Mouse (Mus musculus) mouse trophoblast stem cell (cell line): ENCODE data around the gene Epop.

ENCODE experiments used
- in situ Hi-C, 2 experiments: fragments of 300-500 bp; cut with MseI, MboI; formaldehyde crosslinking; loops; 2 replicates in 1 of 2; 3 replicates in 1 of 2; pipeline ENCODE4 v1.15.1; 2025

Epop gene

DNA sequence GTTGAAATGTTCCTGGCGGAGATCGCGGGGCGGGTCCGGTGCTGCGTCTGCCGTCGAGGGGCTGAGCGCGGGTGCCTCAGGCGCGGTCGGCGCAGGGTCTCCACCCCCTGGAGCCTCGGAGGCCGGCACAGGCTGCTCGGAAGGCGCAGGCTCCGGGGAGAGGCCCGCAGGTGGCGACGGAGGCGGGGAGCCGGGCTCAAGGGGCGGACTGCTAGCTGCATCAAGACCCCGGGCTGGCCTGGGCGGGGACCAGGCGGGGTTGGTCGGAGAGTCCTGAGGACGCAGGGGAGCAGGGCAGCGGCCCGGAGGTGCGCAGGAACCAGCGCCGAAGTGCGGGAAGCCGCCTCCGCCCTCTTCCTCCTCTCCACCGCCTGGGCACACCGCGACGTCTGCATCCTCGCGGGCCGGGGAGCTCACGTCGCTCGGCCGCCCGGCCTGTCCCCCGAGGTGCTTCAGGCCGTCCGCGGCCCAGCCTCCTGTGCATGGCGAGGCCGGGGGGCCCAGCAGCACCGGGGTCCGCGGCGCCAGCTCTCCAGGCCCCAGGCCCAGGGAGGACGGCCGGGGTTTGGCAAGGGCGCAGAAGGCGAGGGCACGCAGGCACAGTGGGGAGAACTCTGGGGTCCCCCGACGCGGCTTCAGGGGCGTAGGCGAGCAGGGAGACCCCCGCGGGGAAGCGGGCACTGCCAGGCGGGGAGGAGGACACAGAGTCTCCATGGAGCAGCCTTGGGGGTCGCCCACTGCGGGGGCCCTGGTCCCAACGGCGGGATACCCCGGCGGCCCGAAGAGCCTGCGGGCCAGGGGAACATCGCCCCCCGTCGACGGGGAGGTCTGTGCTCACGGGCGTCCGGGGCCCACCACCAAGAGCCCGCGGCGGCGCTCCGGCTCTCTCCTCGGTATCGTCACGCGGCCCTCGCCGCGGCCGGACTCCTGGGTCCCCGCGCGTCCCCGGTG lies 659 bp downstream of the Epop start:
- in situ Hi-C loops = no loop called here

DNA sequence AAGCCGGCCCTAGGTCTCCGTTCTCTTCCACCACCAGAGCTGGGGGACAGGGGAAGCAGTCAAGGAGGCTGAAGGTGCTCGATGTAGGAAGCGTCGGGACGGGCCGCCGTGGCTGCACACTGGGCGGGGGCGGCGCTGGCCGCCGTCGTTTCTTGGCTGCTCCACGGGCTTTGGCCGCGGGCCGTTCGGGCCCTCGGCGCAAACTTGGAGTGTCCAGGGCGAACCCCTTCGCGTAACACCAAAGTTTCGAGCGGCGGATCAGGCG lies 1.3 kb downstream of the Epop start:
- in situ Hi-C loops = no loop called here

DNA sequence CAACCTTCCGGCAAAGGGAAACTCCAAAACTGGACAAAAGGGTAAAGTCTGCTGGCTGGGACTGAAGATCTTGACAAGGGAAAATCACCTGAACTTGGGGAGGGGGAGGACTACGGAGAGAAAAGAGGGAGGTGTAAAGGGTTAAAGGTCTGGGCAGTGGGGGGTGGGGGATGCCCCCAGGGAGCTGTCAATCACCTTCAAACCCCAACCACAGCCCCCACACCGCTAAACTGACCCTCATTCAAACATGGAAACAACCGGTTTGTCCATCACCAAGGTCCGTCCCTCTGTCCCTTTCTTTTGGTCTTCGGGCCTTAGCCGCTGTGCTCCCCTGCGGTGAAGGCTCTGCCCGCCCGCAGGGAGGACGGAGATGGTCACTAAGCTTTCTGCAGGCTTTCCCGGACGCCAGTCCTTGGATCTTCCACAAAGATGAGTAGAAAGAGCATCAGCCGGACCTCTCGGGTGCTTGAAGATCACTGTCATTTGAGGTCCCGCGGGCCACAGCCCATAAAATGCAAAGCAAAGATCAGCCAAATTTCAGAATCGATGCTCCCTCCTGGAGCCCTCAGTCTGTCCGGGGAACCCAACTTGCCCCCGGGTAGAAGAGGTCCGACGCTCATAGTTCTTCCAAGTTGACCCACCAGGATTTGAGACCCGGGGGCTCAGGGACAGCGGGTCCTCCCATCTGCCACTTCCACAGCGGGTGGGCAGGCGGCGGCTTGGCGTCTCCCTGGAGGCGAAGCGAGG lies 1.8 kb downstream of the Epop start:
- in situ Hi-C loops = no loop called here

DNA sequence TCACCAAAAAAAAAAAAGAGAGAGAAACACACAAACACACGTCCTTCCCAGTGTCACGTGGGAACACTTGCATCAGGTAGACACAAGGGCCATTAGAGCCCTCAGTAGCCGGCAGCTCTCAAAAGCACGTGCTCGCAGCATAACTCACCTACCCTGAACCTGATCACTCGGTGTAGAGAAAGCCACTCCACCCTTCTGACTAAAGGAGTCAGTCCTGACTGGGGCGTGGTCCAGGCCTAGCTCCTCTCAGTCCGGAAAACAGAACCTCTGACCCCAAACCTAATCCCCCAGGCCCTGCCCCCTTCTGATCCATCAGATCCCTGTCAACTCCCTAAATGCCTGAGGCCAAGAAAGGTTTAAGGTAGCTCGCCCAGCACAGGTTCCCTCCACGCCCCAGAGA lies 2.7 kb downstream of the Epop start:
- in situ Hi-C loops = no loop called here

DNA sequence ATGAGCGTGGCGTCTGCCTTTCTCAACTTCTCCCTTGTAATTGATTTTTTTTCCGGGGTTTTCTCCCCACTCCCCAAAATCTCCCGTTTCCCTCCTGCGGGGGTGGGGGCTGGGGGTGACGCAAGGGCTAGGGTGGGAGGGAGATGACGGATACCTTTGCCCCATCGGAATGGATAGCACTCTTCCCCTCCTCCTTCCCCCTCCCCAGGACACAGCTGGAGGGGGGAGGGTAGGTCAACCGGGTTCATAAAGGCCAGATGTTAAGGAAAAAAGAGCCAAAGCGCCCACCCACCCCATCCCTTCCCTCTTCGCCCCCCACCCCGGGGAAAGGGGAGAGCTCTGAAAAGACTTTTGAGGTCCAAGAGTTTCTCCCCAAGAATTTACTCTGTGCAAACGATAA lies 3.1 kb downstream of the Epop start:
- in situ Hi-C loops = no loop called here

DNA sequence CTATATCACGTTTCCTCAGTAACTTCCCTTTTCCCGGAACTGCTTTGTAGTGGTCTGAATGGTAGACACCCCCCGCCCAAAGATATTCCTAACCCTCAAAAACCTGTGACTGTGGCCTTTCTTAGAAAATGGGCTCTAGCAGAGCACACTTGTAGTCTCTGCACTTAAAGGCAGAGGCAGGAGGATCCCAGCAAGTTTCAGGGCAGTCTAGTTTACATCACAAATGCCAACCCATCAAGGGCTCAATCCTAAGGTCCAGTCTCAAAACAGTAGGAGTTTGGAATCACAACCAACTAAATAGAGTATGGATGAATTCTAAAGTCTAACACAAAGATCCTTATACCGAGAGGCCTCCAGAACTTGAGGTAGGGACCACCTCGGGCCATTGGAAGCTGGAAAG lies 4.0 kb downstream of the Epop start:
- in situ Hi-C loops = no loop called here

DNA sequence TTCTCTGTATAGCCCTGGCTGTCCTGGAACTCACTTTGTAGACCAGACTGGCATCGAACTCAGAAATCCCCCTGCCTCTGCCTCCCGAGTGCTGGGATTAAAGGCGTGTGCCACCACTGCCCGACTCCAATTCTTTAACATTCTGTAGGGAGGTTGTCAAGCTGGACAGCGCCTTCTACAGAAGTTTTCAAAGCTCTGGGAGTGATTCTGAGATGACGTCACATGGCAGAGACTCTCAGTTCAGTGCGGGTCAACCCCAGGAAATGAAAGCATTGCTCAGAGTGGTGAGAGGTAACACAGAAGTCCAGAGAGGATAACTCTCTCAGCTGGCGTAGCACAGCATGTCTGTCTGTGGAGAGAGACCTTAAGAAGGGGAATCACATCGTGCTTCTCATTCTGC lies 6.3 kb downstream of the Epop start:
- in situ Hi-C loops = no loop called here

DNA sequence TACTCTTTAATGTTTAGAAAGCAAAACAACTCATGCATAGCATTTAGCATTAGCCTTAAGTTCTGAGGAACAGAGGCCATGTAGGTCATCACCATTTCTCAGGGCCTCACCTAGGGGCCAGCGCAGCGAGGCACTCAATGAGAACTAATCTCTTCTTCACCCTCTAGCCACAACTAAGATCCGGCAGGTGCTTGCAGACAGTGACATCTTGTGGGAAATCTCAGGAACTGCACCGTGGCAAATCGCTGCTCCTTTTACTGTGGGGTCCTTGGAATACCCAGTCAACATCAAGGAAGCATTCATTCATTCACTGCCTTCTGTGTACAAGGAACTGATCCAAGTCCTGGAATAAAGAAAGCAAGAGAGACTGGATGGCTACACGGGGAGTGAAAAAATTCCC lies 7.1 kb downstream of the Epop start:
- in situ Hi-C loops = no loop called here

DNA sequence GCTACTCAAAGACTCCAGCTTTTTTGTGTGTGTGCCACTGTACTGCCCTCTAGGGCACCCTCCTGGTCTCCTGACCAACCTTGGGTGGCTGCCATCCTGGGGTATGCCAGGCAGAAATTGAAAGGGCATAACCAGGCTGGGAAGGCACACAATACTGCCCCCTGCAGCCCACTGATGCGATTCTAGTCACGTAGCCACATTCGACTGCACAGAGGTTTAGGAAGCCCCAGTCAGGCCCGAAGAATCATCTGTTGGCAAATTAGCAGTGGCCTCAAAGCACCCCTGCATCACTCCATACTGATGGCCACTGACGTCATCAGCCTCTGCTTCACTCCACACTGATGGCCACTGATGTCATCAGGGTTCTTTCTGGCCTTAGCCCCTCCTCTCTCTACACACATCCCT lies 10.1 kb downstream of the Epop start:
- in situ Hi-C loops = no loop called here

DNA sequence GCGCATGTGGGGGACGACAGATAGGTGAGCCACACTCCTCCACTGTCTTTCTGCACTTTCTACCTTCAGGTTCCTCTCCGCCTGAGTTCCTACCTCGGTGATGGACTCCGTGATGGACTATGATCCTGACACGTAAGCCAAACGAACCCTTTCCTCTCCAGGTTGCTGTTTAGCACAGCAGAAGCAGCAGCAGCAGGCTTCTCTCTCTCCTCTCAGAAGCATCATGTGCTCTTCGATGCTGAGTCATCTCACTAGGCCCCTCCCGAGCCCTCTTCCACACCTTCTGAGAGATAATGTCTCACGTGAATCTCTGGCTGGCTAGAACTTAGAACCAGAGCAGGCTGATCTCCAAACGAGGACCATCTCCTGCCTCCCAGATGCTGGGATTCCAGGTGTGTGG lies 11.1 kb downstream of the Epop start:
- in situ Hi-C loops = no loop called here

DNA sequence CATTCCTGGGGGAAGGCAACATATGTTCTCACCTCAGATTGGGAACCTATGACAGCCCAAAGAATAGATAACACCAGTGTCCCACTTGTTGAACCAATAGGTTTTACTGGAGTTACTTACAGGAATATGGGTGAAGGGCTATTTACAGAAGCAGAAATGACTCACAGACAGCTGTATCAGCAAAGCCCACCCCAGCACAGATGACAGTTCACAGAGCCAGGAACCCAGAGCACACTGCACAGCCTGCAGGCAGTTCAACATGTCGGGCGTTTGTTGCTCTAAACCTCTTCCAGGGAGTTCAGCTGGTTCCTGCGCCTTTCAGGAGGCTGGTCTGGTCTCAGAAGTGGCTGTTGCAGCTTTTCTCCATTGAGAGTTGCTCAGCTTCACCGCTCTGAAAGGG lies 14.2 kb downstream of the Epop start:
- in situ Hi-C loops = no loop called here

DNA sequence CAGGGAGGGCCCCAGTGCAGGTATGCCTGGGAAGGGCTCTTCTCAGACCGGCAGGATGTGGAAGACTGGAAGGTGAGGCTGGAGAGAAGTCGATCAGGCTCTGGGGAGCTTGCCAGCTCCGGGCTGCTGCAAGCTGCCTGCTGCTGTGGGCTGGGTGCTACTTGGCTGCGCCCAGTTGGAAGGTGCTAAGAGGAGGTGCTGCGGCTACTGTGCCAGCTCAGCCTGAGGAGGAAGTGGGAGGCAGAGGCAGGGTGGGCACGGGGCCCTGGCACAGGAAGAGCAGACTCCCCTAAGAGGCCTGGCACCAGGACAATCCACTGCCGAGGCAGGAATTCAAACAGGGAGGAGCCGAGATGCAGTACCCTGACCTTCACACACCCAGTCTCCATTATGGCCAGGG lies 18.4 kb downstream of the Epop start:
- in situ Hi-C loops = no loop called here

DNA sequence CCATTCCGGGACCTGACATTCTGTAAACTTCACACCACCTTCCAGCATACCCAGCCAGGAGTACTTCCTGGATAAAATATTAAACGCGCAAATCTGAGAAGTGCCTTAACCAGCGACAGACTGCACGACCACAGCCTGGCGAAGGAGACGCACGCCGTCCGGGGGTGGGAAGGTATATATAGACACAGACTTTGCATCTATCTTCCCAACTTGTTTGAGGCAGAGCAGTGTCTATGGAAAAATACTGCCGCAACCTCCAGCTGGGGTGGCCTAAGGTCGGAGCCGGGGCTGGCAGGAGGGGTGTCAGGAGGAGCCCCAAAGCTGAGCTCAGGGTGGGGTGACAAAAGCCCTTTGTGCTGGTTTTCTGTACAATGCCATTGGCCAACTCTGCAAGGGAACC lies 19.8 kb downstream of the Epop start:
- in situ Hi-C loops = no loop called here

DNA sequence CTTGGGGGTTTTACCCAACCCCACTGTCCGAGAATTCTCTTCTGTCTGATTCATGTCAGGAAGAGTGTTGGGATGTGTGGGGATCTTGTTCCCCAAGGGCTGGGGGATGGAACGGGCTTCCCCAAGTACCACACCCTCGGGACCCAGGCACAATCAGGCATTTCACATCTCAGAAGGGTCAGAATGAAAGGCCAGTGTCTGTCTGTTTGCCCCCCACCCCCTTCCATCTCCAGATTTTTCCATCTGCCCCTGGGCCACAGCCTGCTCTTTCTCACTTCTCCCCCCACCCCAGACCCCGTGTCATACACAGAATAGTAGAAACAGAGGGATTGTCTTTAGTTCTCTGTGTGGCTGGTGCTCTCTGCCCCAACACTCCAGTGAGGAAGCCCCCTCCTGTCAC lies 20.6 kb downstream of the Epop start:
- in situ Hi-C loops = no loop called here

DNA sequence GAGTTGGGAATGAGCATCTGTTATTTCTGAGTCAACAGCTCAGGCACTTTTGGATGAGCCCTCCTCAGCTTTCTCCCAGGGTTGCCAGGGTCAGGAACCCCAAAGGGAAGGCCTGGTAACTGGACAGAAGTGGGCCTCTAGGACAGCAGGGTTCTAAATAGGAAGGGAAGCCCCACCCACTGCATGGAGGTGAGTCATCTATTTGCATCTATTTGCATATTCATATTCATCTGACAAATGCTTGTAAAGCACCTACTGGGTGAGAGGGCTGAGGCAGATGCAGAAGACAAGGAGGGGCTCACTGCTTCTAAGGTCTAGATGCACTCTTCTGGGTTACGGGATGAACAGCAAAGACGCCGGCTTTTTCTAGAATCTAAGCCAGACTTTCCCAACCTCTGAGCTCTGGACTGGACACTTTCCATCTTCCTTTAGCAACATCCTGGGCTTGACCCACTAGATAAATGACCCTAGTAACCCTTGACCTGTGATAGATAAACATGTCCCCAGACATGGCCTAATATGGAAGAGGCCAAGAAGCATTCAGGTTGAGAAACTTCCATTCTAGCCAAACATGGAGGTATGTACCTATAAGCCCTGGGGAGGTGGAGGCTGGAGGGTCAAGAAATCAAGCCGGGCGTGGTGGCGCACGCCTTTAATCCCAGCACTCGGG lies 22.3 kb downstream of the Epop start:
- in situ Hi-C loops = no loop called here

DNA sequence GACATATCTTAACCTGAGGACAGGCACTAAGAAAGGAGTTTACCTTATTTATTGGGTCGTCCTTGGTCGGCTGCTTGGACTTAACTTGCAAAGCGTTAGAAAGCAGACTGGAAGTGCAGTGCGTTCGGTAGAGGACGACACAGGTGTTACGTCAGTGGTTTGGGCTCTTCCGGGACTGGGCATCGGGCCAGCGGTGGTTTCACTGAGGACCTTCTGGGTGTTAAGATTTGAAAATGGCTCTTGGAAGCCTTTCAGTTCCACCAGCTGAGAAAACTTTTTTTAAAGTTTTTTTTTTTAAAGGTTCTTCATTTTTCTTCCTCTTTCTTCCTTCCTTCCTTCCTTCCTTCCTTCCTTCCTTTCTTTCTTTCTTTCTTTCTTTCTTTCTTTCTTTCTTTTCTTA lies 25.6 kb downstream of the Epop start:
- in situ Hi-C loops = no loop called here

DNA sequence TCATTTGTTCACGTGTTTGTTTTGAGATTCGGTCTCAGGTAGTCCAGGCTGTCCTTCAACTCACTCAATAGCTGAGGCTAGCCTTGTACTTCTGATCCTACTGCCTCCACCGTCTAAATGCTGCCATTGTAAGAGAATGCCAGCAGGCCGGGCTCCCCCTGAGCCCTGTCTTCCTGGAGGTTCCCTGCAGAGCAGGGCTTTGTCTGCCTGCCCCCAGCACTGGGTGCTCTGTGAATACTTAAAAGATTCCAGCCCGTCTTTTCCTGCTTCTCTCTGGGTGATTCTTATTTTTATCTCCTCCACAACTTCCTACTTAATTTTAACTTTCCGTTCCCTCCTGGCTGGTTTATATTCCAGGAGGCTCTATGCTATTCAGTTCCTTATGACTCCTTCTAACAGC lies 27.3 kb downstream of the Epop start:
- in situ Hi-C loops = no loop called here

DNA sequence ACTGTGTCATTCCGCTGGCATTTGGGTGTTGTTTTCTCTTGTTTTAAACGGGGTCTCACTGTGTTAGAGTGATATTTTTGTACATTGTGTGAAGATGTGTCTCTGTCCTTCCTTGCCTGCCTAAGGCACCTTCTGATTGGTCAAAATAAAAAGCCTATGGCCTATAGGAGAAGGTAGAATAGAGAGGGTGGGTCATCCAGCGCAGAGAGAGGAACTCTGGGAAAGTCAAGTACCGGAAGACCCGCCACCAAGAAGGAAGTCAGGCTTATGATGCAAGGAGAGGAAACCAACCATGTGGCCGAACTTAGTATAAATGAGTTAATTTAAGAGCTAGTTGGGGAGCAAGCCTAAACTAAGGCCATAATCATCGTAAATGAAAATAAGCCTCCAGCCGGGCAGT lies 30.4 kb downstream of the Epop start:
- in situ Hi-C loops = no loop called here

DNA sequence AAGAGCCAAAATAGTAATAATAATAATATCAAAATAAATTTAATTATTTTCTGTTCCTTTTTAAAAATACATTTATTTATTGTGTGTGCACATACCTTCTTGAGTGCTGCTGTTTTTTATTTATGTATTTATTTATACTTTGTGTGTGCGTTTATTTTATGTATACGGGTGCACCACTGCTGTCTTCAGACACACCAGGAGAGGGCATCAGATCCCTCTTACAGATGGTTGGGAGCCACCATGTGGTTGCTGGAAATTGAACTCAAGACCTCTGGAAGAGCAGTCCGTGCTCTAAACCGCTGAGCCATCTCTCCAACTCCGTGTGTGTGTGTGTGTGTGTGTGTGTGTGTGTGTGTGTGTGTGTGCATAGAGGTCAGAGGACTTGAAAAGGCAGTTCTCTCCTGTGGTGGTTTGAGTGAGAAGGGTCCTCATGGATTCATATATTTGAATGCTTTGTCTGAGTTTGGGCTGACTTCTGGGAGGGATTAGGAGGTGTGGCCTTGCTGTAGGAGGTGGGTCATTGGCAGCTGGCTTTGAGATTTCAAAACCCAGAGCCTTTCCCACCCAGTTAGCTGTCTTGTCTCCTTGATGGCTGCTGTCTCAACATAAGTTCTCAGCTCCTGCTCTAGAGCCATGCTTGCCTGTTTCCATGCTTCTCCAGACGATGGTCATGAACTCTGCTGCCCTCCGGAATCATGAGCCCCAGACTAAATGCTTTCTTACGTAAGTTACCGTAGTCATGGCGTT lies 31.4 kb downstream of the Epop start:
- in situ Hi-C loops = no loop called here

DNA sequence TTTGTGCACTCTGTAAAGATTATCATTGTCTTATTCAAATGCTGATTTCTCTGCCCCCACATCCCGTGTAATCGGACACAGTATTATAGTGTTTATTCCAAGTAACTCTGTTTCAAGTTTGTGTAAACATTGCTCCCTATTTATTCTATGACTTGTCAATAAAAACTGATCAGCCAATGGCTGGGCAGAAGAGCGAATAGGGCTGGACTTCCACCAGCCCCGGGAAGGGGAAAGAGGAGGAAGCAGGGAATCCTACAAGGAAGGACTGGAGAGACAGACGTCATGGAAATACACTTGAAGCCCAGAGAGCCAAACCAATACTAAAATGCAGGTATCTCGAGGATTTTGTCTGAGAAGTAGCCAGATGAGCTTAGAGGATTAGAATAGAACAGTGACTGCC lies 35.4 kb downstream of the Epop start:
- in situ Hi-C loops = no loop called here

DNA sequence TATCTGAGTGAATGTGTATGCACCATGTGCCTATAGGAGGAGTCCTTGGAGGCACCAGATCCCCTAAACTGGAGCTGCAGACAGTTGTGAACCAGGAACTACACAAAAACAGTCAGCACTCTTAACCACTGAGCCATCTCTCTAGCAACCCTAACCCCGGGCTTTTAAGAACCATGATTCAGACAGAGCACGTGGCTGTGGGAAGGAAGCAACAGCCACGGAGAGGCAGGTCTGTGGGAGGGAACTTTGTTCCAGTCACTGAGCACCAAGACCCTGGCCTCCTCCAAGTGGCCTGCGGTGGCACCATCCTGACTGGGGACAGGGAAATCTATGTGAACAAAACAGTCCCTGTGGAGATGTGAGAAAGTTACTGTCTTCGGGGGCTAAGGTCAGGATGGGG lies 37.6 kb downstream of the Epop start:
- in situ Hi-C loops = no loop called here
